ENCODE assay signal across 41 mouse cellular contexts in genomic region chr5:140391435-140391834, GRCm38 (mm10). TPM values are rescaled to one million over a fixed set of nuclear protein-coding genes. Genes with fewer than 3 reads are reported as not detected.
"Had no signal": no experiment of that assay in that cellular context is flagged by ENCODE, and none has a peak within 500 bp of the region (broad histone marks: within the 10 kb centered on the region; RNA-seq: fewer than 3 reads in every experiment).

No protein-coding gene starts in this region.

- H3K9ac ChIP-seq: heart, embryonic 12.5 days; hindbrain, embryonic 12.5 days; hindbrain, embryonic 14.5 days; intestine, embryonic 15.5 days; limb, embryonic 12.5 days; liver, embryonic 13.5 days; liver, embryonic 15.5 days; liver, postnatal 0 days had no signal

- H3K36me3 ChIP-seq: heart, embryonic 10.5 days; heart, embryonic 12.5 days; hindbrain, embryonic 10.5 days; hindbrain, embryonic 12.5 days; intestine, embryonic 15.5 days; limb, embryonic 10.5 days; limb, embryonic 12.5 days; liver, embryonic 13.5 days; liver, embryonic 15.5 days had no signal

- DNase-seq: gastrocnemius, adult 2 months; gastrocnemius, postnatal 10 days; gastrocnemius, postnatal 25 days; heart, postnatal 10 days; heart, postnatal 4 days; kidney, adult 18-20 months; kidney, adult 8-10 months; kidney, postnatal 10 days; kidney, postnatal 36 days; layer of hippocampus, adult 9-11 months; liver; liver, embryonic 13.5 days; liver, postnatal 0 days had no signal

- H3K9me3 ChIP-seq: heart, embryonic 10.5 days; heart, embryonic 12.5 days; hindbrain, embryonic 10.5 days; hindbrain, embryonic 12.5 days; intestine, embryonic 15.5 days; limb, embryonic 10.5 days; limb, embryonic 12.5 days; liver, embryonic 13.5 days; liver, embryonic 15.5 days had no signal

- H3K4me2 ChIP-seq: heart, embryonic 12.5 days; hindbrain, embryonic 12.5 days; hindbrain, embryonic 14.5 days; intestine, embryonic 15.5 days; limb, embryonic 12.5 days; liver, embryonic 11.5 days; liver, embryonic 13.5 days; liver, embryonic 15.5 days had no signal

- H3K27me3 ChIP-seq: hindbrain, embryonic 12.5 days; intestine, embryonic 15.5 days; limb, embryonic 12.5 days; liver, embryonic 13.5 days had no signal

- ATAC-seq: hindbrain, embryonic 16.5 days; inflammation-experienced regulatory T-cells, adult 6 months; intestine, embryonic 15.5 days; intestine, postnatal 0 days; liver, postnatal 0 days had no signal

- H3K27ac ChIP-seq: heart, embryonic 10.5 days; hindbrain, embryonic 10.5 days; hindbrain, embryonic 12.5 days; hindbrain, embryonic 14.5 days; intestine, embryonic 15.5 days; left cerebral cortex, adult 2 months; limb, embryonic 10.5 days; limb, embryonic 12.5 days; liver, embryonic 13.5 days; liver, embryonic 15.5 days had no signal

- H3K4me3 ChIP-seq: gastrocnemius, adult 2 months; heart, embryonic 10.5 days; heart, embryonic 12.5 days; hindbrain, embryonic 10.5 days; hindbrain, embryonic 12.5 days; intestine, embryonic 15.5 days; left cerebral cortex, adult 2 months; limb, embryonic 10.5 days; limb, embryonic 12.5 days; liver, embryonic 13.5 days; liver, embryonic 15.5 days had no signal

RNA-seq across cellular contexts. Expression of gene Gm4869, which starts 54.0 kb away (rescaled TPM):
- total RNA-seq: gastrocnemius, adult 2 months; gastrocnemius, postnatal 10 days; gastrocnemius, postnatal 25 days; gastrocnemius, postnatal 4 days; granulocyte monocyte progenitor cell, adult 5-6 weeks; heart, adult 8-10 months; heart, postnatal 10 days; heart, postnatal 25 days; heart, postnatal 4 days; layer of hippocampus, adult 18-20 months; layer of hippocampus, adult 8-10 months; layer of hippocampus, postnatal 25 days; left cerebral cortex, adult 2 months; left cerebral cortex, postnatal 14 days; left cerebral cortex, postnatal 36 days had no signal
- polyA plus RNA-seq: heart, embryonic 10.5 days; heart, embryonic 12.5 days; heart, embryonic 14.5 days; heart, embryonic 16.5 days; hindbrain, embryonic 10.5 days; hindbrain, embryonic 12.5 days; hindbrain, embryonic 14.5 days; hindbrain, embryonic 16.5 days; inflammation-experienced regulatory T-cells, adult 6 months; intestine, embryonic 15.5 days; kidney, embryonic 14.5 days; kidney, embryonic 16.5 days; large intestine, adult 2 months; limb, embryonic 10.5 days; limb, embryonic 12.5 days; liver, embryonic 11.5 days; liver, embryonic 13.5 days; liver, embryonic 15.5 days; liver, postnatal 0 days had no signal
